Mouse (Mus musculus): ENCODE data around the gene Gm17349. TPM values are rescaled to one million over a fixed set of nuclear protein-coding genes. Genes with fewer than 3 reads are reported as not detected.
"Not testable (repeated sequence)": the region's sequence is repeated elsewhere in the genome, so short reads cannot be mapped to it uniquely, and the experiment has no call there.

The Gm17349 gene
- polyA plus RNA-seq, 1 experiment from 2014 or later = not detected

GRCm38 (mm10) chr15:99708176-99708575 lies 2.9 kb upstream of the Gm17349 start:
- H3K4me1 ChIP-seq (ENCODE audit: control insufficient read depth, insufficient read depth, low read length) = peaks cover 9% of the 10 kb centered on the region
- no peaks in the 10 kb centered on the region for H3K27me3 ChIP-seq (replicated peaks; ENCODE audit: control insufficient read depth, insufficient read depth, low read length)
- DNase-seq (ENCODE audit: low spot score) (no peak), ATAC-seq (ENCODE audit: low read depth) (no peak)
- H3K4me2 ChIP-seq (ENCODE audit: low read depth, low read length) = no peak overlapping the region
- 96% methylated on average over 13 of the region's 13 CpGs for WGBS
- no peaks in the 10 kb centered on the region for H3K9me3 ChIP-seq (ENCODE audit: control insufficient read depth, low read length)
- H3K36me3 ChIP-seq (ENCODE audit: control insufficient read depth, insufficient read depth, low read length) = peaks cover 94% of the 10 kb centered on the region
- no peak overlapping the region for H3K4me3 ChIP-seq (ENCODE audit: low read depth, low read length)
- H3K27ac ChIP-seq (replicated peaks; ENCODE audit: low read depth, low read length) = no peak overlapping the region
- no peak overlapping the region for H3K9ac ChIP-seq (ENCODE audit: low read depth, low read length)

- Histone ChIP-seq H3K27me3 (replicated peaks; ENCODE audit: control insufficient read depth, insufficient read depth, low read length) (no peaks in the 10 kb centered on the region), H3K9ac (ENCODE audit: low read depth, low read length) (no peak overlapping the region), H3K36me3 (ENCODE audit: control insufficient read depth, insufficient read depth, low read length) (peaks cover 61% of the 10 kb centered on the region), H3K4me1 (ENCODE audit: control insufficient read depth, insufficient read depth, low read length) (peaks cover 15% of the 10 kb centered on the region), H3K4me3 (ENCODE audit: low read depth, low read length) (no peak overlapping the region), H3K4me2 (ENCODE audit: low read depth, low read length) (no peak overlapping the region; the same call in 1 of the 2 replicates), H3K27ac (replicated peaks; ENCODE audit: low read depth, low read length) (peak overlapping the region; percentile 23), H3K9me3 (ENCODE audit: control insufficient read depth, low read length) (no peaks in the 10 kb centered on the region)
- DNase-seq (ENCODE audit: low spot score) = no peak
- no peak for ATAC-seq (ENCODE audit: low read depth)
- 58% methylated on average over 7 of the region's 7 CpGs for WGBS
Observed at GRCm38 (mm10) chr15:99704881-99705280, 409 bp downstream of the Gm17349 start.

GRCm38 (mm10) chr15:99704041-99704681 lies 1.1 kb downstream of the Gm17349 start:
- no peak overlapping the region for H3K4me3 ChIP-seq (ENCODE audit: low read depth, low read length)
- H3K9ac ChIP-seq (ENCODE audit: low read depth, low read length) = peak overlapping the region; percentile 32
- peaks cover 15% of the 10 kb centered on the region for H3K4me1 ChIP-seq (ENCODE audit: control insufficient read depth, insufficient read depth, low read length)
- H3K27me3 ChIP-seq (replicated peaks; ENCODE audit: control insufficient read depth, insufficient read depth, low read length) = no peaks in the 10 kb centered on the region
- H3K27ac ChIP-seq (replicated peaks; ENCODE audit: low read depth, low read length) = peak overlapping the region; percentile 23
- peaks cover 54% of the 10 kb centered on the region for H3K36me3 ChIP-seq (ENCODE audit: control insufficient read depth, insufficient read depth, low read length)
- peak overlapping the region; percentile 80 for H3K4me2 ChIP-seq (ENCODE audit: low read depth, low read length)
- 38% methylated on average over 21 of the region's 23 CpGs for WGBS
- no peaks in the 10 kb centered on the region for H3K9me3 ChIP-seq (ENCODE audit: control insufficient read depth, low read length)
- DNase-seq (ENCODE audit: low spot score) (no peak), ATAC-seq (ENCODE audit: low read depth) (no peak)

- Histone ChIP-seq H3K36me3 (ENCODE audit: control insufficient read depth, insufficient read depth, low read length) (peaks cover 49% of the 10 kb centered on the region), H3K27ac (replicated peaks; ENCODE audit: low read depth, low read length) (peak overlapping the region; percentile 23), H3K4me3 (ENCODE audit: low read depth, low read length) (peak overlapping the region; percentile 66), H3K27me3 (replicated peaks; ENCODE audit: control insufficient read depth, insufficient read depth, low read length) (no peaks in the 10 kb centered on the region), H3K4me2 (ENCODE audit: low read depth, low read length) (peak overlapping the region; percentile 80), H3K9me3 (ENCODE audit: control insufficient read depth, low read length) (no peaks in the 10 kb centered on the region), H3K9ac (ENCODE audit: low read depth, low read length) (peak overlapping the region; percentile 32), H3K4me1 (ENCODE audit: control insufficient read depth, insufficient read depth, low read length) (peaks cover 15% of the 10 kb centered on the region)
- 47% methylated on average over 5 of the region's 5 CpGs for WGBS
- no peak for ATAC-seq (ENCODE audit: low read depth)
- no peak for DNase-seq (ENCODE audit: low spot score)
Observed at GRCm38 (mm10) chr15:99703676-99704040, 1.6 kb downstream of the Gm17349 start.

GRCm38 (mm10) chr15:99703104-99703503 lies 2.2 kb downstream of the Gm17349 start:
- Histone ChIP-seq H3K27ac (replicated peaks; ENCODE audit: low read depth, low read length) (peak overlapping the region; percentile 96; the same call in 1 of the 2 replicates), H3K4me1 (ENCODE audit: control insufficient read depth, insufficient read depth, low read length) (peaks cover 15% of the 10 kb centered on the region), H3K9me3 (ENCODE audit: control insufficient read depth, low read length) (no peaks in the 10 kb centered on the region), H3K9ac (ENCODE audit: low read depth, low read length) (peak overlapping the region; percentile 92), H3K27me3 (replicated peaks; ENCODE audit: control insufficient read depth, insufficient read depth, low read length) (no peaks in the 10 kb centered on the region), H3K36me3 (ENCODE audit: control insufficient read depth, insufficient read depth, low read length) (peaks cover 44% of the 10 kb centered on the region), H3K4me3 (ENCODE audit: low read depth, low read length) (peak overlapping the region; percentile 66), H3K4me2 (ENCODE audit: low read depth, low read length) (peak overlapping the region; percentile 80)
- 60% methylated on average over 9 of the region's 9 CpGs for WGBS
- DNase-seq (ENCODE audit: low spot score) = no peak
- no peak for ATAC-seq (ENCODE audit: low read depth)

- DNase-seq (ENCODE audit: low spot score) (peak; percentile 98), ATAC-seq (ENCODE audit: low read depth) (peak; percentile 97)
- peak within 1 kb of the TSS; percentile 66 for H3K4me3 ChIP-seq (ENCODE audit: low read depth, low read length)
- peaks cover 35% of the 10 kb centered on the region for H3K36me3 ChIP-seq (ENCODE audit: control insufficient read depth, insufficient read depth, low read length)
- H3K27ac ChIP-seq (replicated peaks; ENCODE audit: low read depth, low read length) = peak within 1 kb of the TSS; percentile 96
- peak within 1 kb of the TSS; percentile 92 for H3K9ac ChIP-seq (ENCODE audit: low read depth, low read length)
- peaks cover 15% of the 10 kb centered on the region for H3K4me1 ChIP-seq (ENCODE audit: control insufficient read depth, insufficient read depth, low read length)
- under 1% methylated on average over 37 of the region's 71 CpGs for WGBS
- H3K27me3 ChIP-seq (replicated peaks; ENCODE audit: control insufficient read depth, insufficient read depth, low read length) = no peaks in the 10 kb centered on the region
- peak within 1 kb of the TSS; percentile 80 for H3K4me2 ChIP-seq (ENCODE audit: low read depth, low read length)
- no peaks in the 10 kb centered on the region for H3K9me3 ChIP-seq (ENCODE audit: control insufficient read depth, low read length)
Observed at GRCm38 (mm10) chr15:99701999-99702900, 3.0 kb downstream of the Gm17349 start, which contains the start of gene Smarcd1. Smarcd1 (plus strand) TSS chr15:99702129.

GRCm38 (mm10) chr15:99701640-99701998 lies 3.7 kb downstream of the Gm17349 start:
- not testable (repeated sequence) for H3K27me3 ChIP-seq (replicated peaks; ENCODE audit: control insufficient read depth, insufficient read depth, low read length); ATAC-seq (ENCODE audit: low read depth); H3K9me3 ChIP-seq (ENCODE audit: control insufficient read depth, low read length); DNase-seq (ENCODE audit: low spot score)
- Histone ChIP-seq H3K4me2 (ENCODE audit: low read depth, low read length) (peak overlapping the region; percentile 53), H3K4me3 (ENCODE audit: low read depth, low read length) (peak overlapping the region; percentile 66), H3K27ac (replicated peaks; ENCODE audit: low read depth, low read length) (peak overlapping the region; percentile 96; the same call in 1 of the 2 replicates), H3K9ac (ENCODE audit: low read depth, low read length) (peak overlapping the region; percentile 92), H3K36me3 (ENCODE audit: control insufficient read depth, insufficient read depth, low read length) (peaks cover 29% of the 10 kb centered on the region), H3K4me1 (ENCODE audit: control insufficient read depth, insufficient read depth, low read length) (peaks cover 15% of the 10 kb centered on the region)
- WGBS = 45% methylated on average over 16 of the region's 16 CpGs

GRCm38 (mm10) chr15:99700219-99701106 lies 4.8 kb downstream of the Gm17349 start:
- no peak overlapping the region for H3K4me2 ChIP-seq (ENCODE audit: low read depth, low read length)
- peaks cover 19% of the 10 kb centered on the region for H3K36me3 ChIP-seq (ENCODE audit: control insufficient read depth, insufficient read depth, low read length)
- no peaks in the 10 kb centered on the region for H3K9me3 ChIP-seq (ENCODE audit: control insufficient read depth, low read length)
- no peak overlapping the region for H3K4me3 ChIP-seq (ENCODE audit: low read depth, low read length)
- ATAC-seq (ENCODE audit: low read depth) (no peak), DNase-seq (ENCODE audit: low spot score) (no peak)
- WGBS = 86% methylated on average over 17 of the region's 18 CpGs
- peaks cover 15% of the 10 kb centered on the region for H3K4me1 ChIP-seq (ENCODE audit: control insufficient read depth, insufficient read depth, low read length)
- no peaks in the 10 kb centered on the region for H3K27me3 ChIP-seq (replicated peaks; ENCODE audit: control insufficient read depth, insufficient read depth, low read length)
- H3K27ac ChIP-seq (replicated peaks; ENCODE audit: low read depth, low read length) = no peak overlapping the region
- H3K9ac ChIP-seq (ENCODE audit: low read depth, low read length) = peak overlapping the region; percentile 25; the same call in 1 of the 2 replicates
